Mouse (Mus musculus): Measurements from ENCODE around the gene Hprt. TPM values are rescaled to one million over a fixed set of nuclear protein-coding genes. Genes with fewer than 3 reads are reported as not detected.
A peak's percentile ranks its signal among the peaks of the same experiment; 100 is the strongest.

Gene Hprt
- polyA plus RNA-seq, 1 experiment, result 374 TPM

- TF ChIP-seq CTCF (IDR thresholded peaks at IDR 0.05; ENCODE audit: low read depth, low read length), result no peak
- H3K27ac ChIP-seq (ENCODE audit: insufficient read depth, low read depth, low read length), result no peak overlapping the region
- no peak overlapping the region for H3K4me3 ChIP-seq (ENCODE audit: insufficient read depth, low read length)
- peaks cover 5% of the 10 kb centered on the region for H3K4me1 ChIP-seq (ENCODE audit: control insufficient read depth, insufficient read depth, low read length)
Measured at GRCm38 (mm10) chrX:53039651-53040050, 51.7 kb downstream of the Hprt start.

GRCm38 (mm10) chrX:53040138-53040537 lies 52.2 kb downstream of the Hprt start:
- Histone ChIP-seq H3K4me3 (ENCODE audit: insufficient read depth, low read length) (no peak overlapping the region), H3K27ac (ENCODE audit: insufficient read depth, low read depth, low read length) (no peak overlapping the region), H3K4me1 (ENCODE audit: control insufficient read depth, insufficient read depth, low read length) (peaks cover 9% of the 10 kb centered on the region)
- no peak for TF ChIP-seq CTCF (IDR thresholded peaks at IDR 0.05; ENCODE audit: low read depth, low read length)
- TF ChIP-seq POLR2A (IDR thresholded peaks at IDR 0.05; ENCODE audit: borderline replicate concordance, low read depth, low read length), result no peak

GRCm38 (mm10) chrX:53041006-53041405 lies 53.1 kb downstream of the Hprt start:
- no peak overlapping the region for H3K27ac ChIP-seq (ENCODE audit: insufficient read depth, low read depth, low read length)
- TF ChIP-seq CTCF (IDR thresholded peaks at IDR 0.05; ENCODE audit: low read depth, low read length), result no peak
- TF ChIP-seq POLR2A (IDR thresholded peaks at IDR 0.05; ENCODE audit: borderline replicate concordance, low read depth, low read length), result no peak
- H3K4me1 ChIP-seq (ENCODE audit: control insufficient read depth, insufficient read depth, low read length), result peaks cover 16% of the 10 kb centered on the region

GRCm38 (mm10) chrX:53045187-53045903 lies 57.4 kb downstream of the Hprt start:
- Histone ChIP-seq H3K27ac (ENCODE audit: insufficient read depth, low read depth, low read length) (peak overlapping the region; percentile 60), H3K4me3 (ENCODE audit: insufficient read depth, low read length) (no peak overlapping the region), H3K4me1 (ENCODE audit: control insufficient read depth, insufficient read depth, low read length) (peaks cover 19% of the 10 kb centered on the region)
- TF ChIP-seq CTCF (IDR thresholded peaks at IDR 0.05; ENCODE audit: low read depth, low read length) (no peak), POLR2A (IDR thresholded peaks at IDR 0.05; ENCODE audit: borderline replicate concordance, low read depth, low read length) (no peak)

More at GRCm38 (mm10) chrX:53041006-53041405, 53.1 kb downstream of the Hprt start:
- H3K4me3 ChIP-seq (ENCODE audit: insufficient read depth, low read length), result no peak overlapping the region

GRCm38 (mm10) chrX:53046033-53046432 lies 58.1 kb downstream of the Hprt start:
- TF ChIP-seq POLR2A (IDR thresholded peaks at IDR 0.05; ENCODE audit: borderline replicate concordance, low read depth, low read length) (no peak), CTCF (IDR thresholded peaks at IDR 0.05; ENCODE audit: low read depth, low read length) (no peak)
- H3K27ac ChIP-seq (ENCODE audit: insufficient read depth, low read depth, low read length), result peak overlapping the region; percentile 60; the same call in 1 of the 2 replicates
- peaks cover 19% of the 10 kb centered on the region for H3K4me1 ChIP-seq (ENCODE audit: control insufficient read depth, insufficient read depth, low read length)

GRCm38 (mm10) chrX:53046911-53047310 lies 59.0 kb downstream of the Hprt start:
- Histone ChIP-seq H3K4me3 (ENCODE audit: insufficient read depth, low read length) (no peak overlapping the region), H3K27ac (ENCODE audit: insufficient read depth, low read depth, low read length) (no peak overlapping the region), H3K4me1 (ENCODE audit: control insufficient read depth, insufficient read depth, low read length) (peaks cover 19% of the 10 kb centered on the region)
- TF ChIP-seq CTCF (IDR thresholded peaks at IDR 0.05; ENCODE audit: low read depth, low read length) (no peak), POLR2A (IDR thresholded peaks at IDR 0.05; ENCODE audit: borderline replicate concordance, low read depth, low read length) (no peak)

More at GRCm38 (mm10) chrX:53046033-53046432, 58.1 kb downstream of the Hprt start:
- no peak overlapping the region for H3K4me3 ChIP-seq (ENCODE audit: insufficient read depth, low read length)

- TF ChIP-seq POLR2A (IDR thresholded peaks at IDR 0.05; ENCODE audit: borderline replicate concordance, low read depth, low read length) (no peak), CTCF (IDR thresholded peaks at IDR 0.05; ENCODE audit: low read depth, low read length) (no peak)
- H3K27ac ChIP-seq (ENCODE audit: insufficient read depth, low read depth, low read length), result no peak overlapping the region
- H3K4me1 ChIP-seq (ENCODE audit: control insufficient read depth, insufficient read depth, low read length), result peaks cover 22% of the 10 kb centered on the region
Measured at GRCm38 (mm10) chrX:53049196-53049595, 61.3 kb downstream of the Hprt start.

GRCm38 (mm10) chrX:53050353-53050752 lies 62.4 kb downstream of the Hprt start:
- Histone ChIP-seq H3K27ac (ENCODE audit: insufficient read depth, low read depth, low read length) (no peak overlapping the region), H3K4me1 (ENCODE audit: control insufficient read depth, insufficient read depth, low read length) (peaks cover 13% of the 10 kb centered on the region), H3K4me3 (ENCODE audit: insufficient read depth, low read length) (no peak overlapping the region)
- TF ChIP-seq POLR2A (IDR thresholded peaks at IDR 0.05; ENCODE audit: borderline replicate concordance, low read depth, low read length), result no peak
- TF ChIP-seq CTCF (IDR thresholded peaks at IDR 0.05; ENCODE audit: low read depth, low read length), result no peak

More at GRCm38 (mm10) chrX:53049196-53049595, 61.3 kb downstream of the Hprt start:
- H3K4me3 ChIP-seq (ENCODE audit: insufficient read depth, low read length), result no peak overlapping the region

- TF ChIP-seq CTCF (IDR thresholded peaks at IDR 0.05; ENCODE audit: low read depth, low read length), result no peak
- TF ChIP-seq POLR2A (IDR thresholded peaks at IDR 0.05; ENCODE audit: borderline replicate concordance, low read depth, low read length), result no peak
- Histone ChIP-seq H3K4me1 (ENCODE audit: control insufficient read depth, insufficient read depth, low read length) (peaks cover 5% of the 10 kb centered on the region; the same call in 1 of the 2 replicates), H3K27ac (ENCODE audit: insufficient read depth, low read depth, low read length) (no peak overlapping the region), H3K4me3 (ENCODE audit: insufficient read depth, low read length) (no peak overlapping the region)
Measured at GRCm38 (mm10) chrX:53052652-53053500, 64.9 kb downstream of the Hprt start.

- TF ChIP-seq CTCF (IDR thresholded peaks at IDR 0.05; ENCODE audit: low read depth, low read length) (no peak), POLR2A (IDR thresholded peaks at IDR 0.05; ENCODE audit: borderline replicate concordance, low read depth, low read length) (no peak)
- no peak overlapping the region for H3K4me3 ChIP-seq (ENCODE audit: insufficient read depth, low read length)
- peaks cover 5% of the 10 kb centered on the region; the same call in 1 of the 2 replicates for H3K4me1 ChIP-seq (ENCODE audit: control insufficient read depth, insufficient read depth, low read length)
- H3K27ac ChIP-seq (ENCODE audit: insufficient read depth, low read depth, low read length), result no peak overlapping the region
Measured at GRCm38 (mm10) chrX:53053885-53054284, 65.9 kb downstream of the Hprt start.
